Mouse (Mus musculus) skeletal muscle tissue, adult 2 months (tissue): ENCODE results near the gene Rnase2b.
"Not testable (repeated sequence)": the region's sequence is repeated elsewhere in the genome, so short reads cannot be mapped to it uniquely, and the experiment has no call there.

Source experiments
- DNase-seq: peaks from one replicate; pipeline ENCODE4 v3.0.0-alpha.2; 2012; ENCODE audit warnings: low read depth, low spot score

Gene Rnase2b

GRCm38 (mm10) chr14:51152249-51152870, 9.7 kb upstream of the Rnase2b start:
- no peak for DNase-seq

GRCm38 (mm10) chr14:51156056-51156735, 5.9 kb upstream of the Rnase2b start:
- no peak for DNase-seq

GRCm38 (mm10) chr14:51156736-51157068, 5.4 kb upstream of the Rnase2b start:
- DNase-seq, result no peak

GRCm38 (mm10) chr14:51157072-51157471, 5.0 kb upstream of the Rnase2b start:
- no peak for DNase-seq

- not testable (repeated sequence) for DNase-seq
Measured at GRCm38 (mm10) chr14:51163323-51163722, 1.3 kb downstream of the Rnase2b start.

GRCm38 (mm10) chr14:51165435-51165834, 3.4 kb downstream of the Rnase2b start:
- no peak for DNase-seq

GRCm38 (mm10) chr14:51166068-51166467, 4.0 kb downstream of the Rnase2b start:
- no peak for DNase-seq

GRCm38 (mm10) chr14:51172095-51172865, 10.2 kb downstream of the Rnase2b start:
- not testable (repeated sequence) for DNase-seq

GRCm38 (mm10) chr14:51172947-51173346, 10.9 kb downstream of the Rnase2b start:
- DNase-seq, result not testable (repeated sequence)

GRCm38 (mm10) chr14:51173843-51174242, 11.8 kb downstream of the Rnase2b start:
- DNase-seq, result no peak

GRCm38 (mm10) chr14:51181051-51181450, 19.0 kb downstream of the Rnase2b start:
- DNase-seq, result not testable (repeated sequence)

- no peak for DNase-seq
Measured at GRCm38 (mm10) chr14:51195681-51196080, 33.6 kb downstream of the Rnase2b start.

- no peak for DNase-seq
Measured at GRCm38 (mm10) chr14:51199098-51200023, 37.3 kb downstream of the Rnase2b start, which contains the start of gene Ang2. Ang2 (minus strand) TSS chr14:51199148.

- no peak for DNase-seq
Measured at GRCm38 (mm10) chr14:51200054-51200453, 38.0 kb downstream of the Rnase2b start.

- no peak for DNase-seq
Measured at GRCm38 (mm10) chr14:51200466-51200865, 38.4 kb downstream of the Rnase2b start.

- DNase-seq, result no peak
Measured at GRCm38 (mm10) chr14:51203115-51203514, 41.1 kb downstream of the Rnase2b start, which contains the start of gene Ear14. Ear14 (plus strand) TSS chr14:51203391.
